Mouse (Mus musculus) mesoderm, embryonic 11.5 days (tissue): ENCODE measurements around the gene Cage1.
A peak's percentile ranks its signal among the peaks of the same experiment; 100 is the strongest.

Experiments
- DNase-seq: peaks from one replicate; pipeline ENCODE4 v3.0.0-alpha.2; 2012; ENCODE audit warnings: low read depth, low spot score

Gene Cage1

DNA sequence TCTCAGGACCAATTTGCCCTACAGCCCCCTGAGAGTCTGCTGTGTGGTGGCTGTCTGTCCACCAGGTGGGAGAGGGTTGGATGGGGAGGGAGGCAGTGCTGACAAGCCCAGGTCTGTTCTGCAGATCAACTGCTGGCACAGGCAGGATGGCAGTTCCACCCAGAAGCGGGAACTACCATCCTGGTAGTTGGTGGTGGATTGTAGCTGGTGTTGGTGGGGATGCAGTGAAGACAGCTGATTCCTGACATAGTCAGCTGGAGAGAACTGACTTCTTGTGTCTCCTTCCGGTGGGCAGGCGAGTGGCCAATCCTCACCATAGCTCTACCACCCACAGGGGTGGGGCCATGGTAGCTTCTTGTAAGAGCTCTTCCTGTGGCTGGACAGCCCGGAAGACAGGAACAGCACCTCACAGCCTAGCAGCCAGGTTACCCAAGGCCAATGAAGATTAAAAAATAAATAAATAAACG lies 26.4 kb downstream of the Cage1 start:
- no peak for DNase-seq

DNA sequence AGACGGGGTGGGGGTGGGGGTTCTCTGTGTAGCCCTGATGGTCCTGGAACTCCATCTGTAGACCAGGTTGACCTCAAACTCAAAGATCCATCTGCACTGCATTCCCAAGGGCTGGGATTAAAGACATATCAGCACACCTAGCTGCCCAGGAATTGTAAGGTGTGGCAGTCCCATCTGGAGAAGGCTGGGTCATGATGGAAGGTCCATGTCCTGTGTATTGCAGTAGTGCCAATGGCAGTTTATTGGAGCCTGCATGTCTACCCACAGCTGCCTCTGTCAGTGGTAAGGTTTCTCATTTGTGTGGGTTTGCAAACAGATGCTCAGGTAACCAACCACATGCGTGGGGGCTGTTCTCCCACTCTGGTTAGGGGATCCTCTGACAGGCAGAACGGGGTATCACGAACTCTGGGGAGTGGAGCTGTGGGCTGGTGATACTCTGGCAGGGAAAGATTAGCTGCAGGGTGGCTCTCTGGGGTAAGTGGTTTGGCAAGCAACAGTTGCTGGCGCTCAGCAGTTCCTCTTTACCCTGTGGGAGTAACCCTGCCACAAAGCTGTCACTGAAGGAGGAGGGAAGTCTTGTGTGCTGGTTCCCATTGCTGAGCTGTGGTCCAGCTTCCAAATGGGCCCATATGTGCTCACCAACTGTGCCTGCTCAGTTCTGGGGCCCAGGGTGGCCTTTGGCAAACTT lies 27.0 kb downstream of the Cage1 start:
- no peak for DNase-seq

DNA sequence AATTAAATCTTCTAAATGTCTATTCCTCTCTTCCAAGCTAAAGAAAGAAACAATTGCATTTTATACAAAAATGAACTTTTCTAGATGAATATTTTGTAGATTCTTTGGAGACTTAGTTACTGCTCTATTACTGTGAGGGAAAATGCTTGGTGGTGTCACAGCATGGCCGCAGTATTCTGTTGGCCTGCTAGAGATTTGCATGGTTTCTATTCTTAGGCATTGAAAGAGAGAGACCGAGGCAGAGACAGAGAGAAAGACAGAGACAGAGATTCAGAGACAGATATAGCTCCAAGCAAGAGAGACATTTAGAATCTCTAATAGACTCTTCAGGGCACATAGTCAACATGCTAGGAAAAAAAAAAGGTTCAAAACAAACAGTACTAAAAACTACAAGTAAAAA lies 28.9 kb downstream of the Cage1 start:
- no peak for DNase-seq

DNA sequence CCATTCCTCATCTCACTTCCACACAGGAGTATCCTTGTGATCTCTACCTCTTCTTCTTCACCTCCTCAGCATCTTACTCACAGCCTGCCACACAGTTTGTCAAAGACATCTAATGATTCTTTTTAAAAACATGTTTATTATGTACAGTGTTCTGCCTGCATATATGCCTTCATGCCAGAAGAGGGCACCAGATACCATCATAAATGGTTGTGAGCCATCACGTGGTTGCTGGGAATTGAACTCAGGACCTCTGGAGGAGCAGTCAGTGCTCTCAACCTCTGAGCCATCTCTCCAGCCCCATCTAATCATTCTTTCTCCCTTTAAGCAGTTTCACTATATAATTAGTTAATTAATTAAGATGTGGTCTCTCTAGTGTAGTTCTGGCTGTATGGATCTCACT lies 34.4 kb downstream of the Cage1 start:
- no peak for DNase-seq

DNA sequence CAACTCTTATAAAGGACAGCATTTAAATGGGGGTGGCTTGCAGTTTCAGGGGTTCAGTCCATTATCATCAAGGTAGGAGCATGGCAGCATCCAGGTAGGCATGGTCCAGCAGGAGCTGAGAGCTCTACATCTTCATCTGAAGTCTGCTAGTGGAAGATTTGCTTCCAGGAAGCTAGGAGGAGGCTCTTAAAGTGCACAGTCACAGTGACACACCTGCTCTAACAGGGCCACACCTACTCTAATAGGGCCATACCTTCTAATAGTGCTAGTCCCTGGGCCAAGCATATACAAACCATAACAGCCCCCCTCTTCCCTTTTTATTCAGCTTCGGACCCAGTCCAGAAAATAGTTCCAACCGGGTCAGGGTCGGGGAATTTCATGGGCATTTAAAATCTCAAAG lies 37.2 kb downstream of the Cage1 start:
- no peak for DNase-seq

DNA sequence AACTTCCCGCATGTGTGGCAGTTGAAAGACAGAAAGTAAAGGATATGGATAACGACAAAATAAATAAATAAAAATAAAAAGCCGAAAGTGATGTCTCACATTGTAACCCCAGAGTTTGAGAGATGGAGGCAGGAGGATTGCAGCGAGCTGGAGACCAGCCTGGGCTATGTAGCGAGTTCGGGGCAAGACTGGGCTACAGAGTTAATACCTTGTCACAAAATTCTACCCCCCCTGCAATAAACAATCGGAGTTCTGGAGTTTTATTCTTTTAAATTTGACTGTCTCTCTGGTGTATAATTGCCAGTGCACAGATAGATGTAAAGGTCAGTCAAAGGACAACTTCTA lies 42.5 kb downstream of the Cage1 start:
- DNase-seq = no peak

DNA sequence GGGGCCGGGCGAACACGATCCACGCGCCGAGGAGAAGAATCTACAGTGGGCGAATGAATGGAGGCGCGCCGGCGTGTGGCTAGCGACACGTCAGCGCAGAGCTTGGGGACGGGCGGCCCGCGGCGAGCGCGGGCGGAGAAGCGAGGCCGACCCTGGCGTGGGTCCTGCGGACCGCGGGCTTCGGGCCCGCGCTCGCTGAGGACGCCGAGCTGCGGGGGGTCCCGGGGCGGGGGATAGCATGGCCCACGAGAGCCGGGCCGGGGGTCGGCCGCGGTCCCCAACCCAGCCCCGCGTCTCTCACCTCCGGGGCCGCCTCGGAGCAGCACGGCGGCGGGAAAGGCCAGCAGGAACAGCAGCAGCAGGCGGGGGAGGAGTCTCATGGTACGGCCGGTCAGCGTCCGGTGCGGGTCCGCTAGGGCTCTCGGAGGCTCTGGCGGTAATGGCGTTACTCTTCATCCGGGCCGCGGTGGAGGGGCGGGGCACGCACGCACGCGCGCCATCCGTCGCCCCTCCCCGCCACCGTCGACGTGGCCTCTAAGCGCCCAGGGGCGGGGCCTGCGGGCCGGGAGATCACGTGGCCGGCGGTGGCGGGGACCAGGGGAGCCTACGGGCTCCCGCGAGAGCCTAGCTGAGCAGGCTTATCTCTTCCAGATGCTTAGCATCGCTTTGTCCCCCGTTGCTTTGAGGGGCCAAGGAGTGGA lies 43.0 kb downstream of the Cage1 start, which contains the start of gene Ssr1:
Gene Ssr1, minus strand, starts transcription at position 514 of the 701 bp plus-strand sequence.
- peak; percentile 94 for DNase-seq

DNA sequence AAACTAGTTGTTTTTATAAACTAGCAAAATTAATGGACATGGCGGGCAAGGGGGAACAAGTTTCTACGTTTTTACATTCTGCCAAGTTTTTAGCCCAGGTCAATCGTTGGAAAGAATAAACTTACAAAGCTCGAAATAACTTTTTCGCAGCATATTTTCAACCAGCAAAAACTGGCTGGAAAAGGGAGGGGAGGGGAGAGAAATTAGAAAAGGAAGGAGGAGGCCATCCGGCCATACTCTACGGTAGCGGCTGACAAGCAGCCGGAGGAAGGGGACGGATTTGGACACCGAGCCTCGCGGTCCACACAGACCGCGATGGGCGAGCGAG lies 43.5 kb downstream of the Cage1 start:
- no peak for DNase-seq

DNA sequence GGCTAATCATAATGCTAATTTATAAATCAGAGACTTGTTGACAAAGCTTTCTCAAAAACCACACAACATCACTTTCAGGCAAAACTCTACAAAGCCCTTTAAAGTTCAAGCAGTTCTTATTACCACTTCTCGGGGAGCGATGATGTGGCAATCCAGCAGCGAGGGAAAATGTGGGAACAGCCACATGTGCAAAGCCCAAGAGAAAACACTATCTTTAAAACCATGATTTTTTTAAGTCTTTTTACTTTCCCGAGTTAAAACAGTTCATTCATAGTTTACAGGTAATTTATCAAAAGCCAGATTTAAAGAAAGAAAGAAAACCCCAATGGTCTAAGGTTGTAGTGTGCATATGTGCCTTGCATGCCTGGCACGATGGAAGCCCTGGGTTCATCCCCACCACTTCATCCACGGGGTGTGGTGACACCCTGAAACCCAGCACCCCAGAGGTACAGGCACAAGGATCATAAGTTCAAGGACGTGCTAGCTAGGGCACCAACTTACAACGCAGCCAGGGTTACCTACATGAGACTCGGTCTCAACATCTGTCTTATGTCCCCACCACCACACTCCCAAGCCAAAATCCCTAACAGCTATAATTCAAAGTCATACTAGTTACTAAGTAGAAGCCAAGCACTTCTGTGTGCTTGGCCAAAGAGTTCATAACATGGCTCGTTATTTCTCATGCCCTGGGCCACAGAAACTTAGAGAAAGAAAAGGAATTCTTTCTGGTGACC lies 44.1 kb downstream of the Cage1 start:
- peak; percentile 28 for DNase-seq

DNA sequence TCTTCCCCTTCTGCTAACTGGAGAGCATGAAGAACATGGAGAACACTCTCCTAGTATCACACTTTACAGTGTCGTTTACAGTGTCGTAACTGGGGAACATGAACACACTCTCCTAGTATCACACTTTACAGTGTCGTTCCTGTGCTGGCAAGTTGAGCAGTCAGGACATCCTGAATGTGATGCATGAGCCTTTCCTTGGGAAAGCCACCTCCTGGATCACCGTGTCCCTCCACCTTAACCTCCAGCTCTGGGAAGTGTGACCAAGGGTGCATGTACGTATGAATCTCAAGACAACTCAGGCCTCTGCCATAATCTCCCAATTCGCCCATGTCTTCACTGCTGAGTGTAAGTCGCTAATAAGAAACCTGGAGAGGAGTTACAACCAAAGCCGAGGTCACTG lies 47.2 kb downstream of the Cage1 start:
- DNase-seq = no peak

DNA sequence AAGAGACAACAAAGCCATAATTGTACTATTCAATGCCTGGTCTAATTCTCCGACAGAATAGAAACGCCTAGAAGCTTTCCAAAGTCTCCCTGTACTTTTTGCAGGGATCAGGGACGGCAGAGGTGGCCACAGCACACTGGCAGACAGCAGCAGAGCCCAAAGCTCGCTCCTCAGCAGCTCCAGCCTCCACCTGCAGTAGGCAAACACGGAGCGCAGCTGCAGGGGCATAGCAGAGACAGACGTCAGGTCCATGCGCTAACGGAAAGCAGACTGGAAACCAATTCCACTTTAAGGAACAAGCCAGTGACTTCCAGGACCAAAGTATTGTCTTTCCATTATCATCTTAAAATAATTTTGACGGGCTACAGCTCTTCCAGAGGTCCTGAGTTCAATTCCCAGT lies 50.7 kb downstream of the Cage1 start:
- no peak for DNase-seq

DNA sequence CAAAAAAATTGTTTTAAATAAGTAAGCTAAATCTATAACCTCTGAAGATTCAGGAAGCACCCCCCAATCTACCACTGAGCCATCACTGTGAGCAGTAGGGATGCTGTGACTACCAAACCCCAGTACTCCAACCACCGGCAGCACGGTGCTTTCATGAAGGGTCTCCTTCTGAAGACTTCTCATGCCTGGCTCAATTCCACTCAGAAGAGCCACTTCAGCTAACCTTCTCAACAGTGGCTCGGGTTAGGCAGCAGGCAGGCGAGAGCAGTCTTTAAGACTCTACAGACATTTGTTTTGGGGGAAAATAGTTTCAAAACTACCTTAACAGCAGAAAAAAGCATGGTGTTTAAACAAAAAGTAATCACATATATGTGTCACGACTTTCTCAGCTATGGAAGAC lies 55.8 kb downstream of the Cage1 start:
- DNase-seq = no peak

DNA sequence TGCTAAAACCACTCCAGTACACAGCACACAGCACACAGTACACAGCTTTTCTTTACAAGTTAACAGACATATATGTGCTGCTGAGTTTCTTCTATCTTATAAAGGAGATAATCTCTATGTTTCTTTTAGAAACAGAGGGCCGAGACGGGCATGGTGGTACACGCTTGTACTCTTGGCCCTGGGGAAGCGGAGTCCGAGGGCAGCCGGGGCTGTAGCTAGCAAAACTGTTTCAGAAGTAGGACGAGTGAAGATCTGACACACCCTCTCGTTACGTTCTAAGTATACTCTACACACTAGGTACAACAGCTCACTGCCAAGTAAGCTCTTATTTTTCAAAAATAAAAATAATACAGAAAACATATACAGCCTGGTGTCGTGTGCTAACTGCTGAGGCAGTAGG lies 56.5 kb downstream of the Cage1 start:
- DNase-seq = no peak

DNA sequence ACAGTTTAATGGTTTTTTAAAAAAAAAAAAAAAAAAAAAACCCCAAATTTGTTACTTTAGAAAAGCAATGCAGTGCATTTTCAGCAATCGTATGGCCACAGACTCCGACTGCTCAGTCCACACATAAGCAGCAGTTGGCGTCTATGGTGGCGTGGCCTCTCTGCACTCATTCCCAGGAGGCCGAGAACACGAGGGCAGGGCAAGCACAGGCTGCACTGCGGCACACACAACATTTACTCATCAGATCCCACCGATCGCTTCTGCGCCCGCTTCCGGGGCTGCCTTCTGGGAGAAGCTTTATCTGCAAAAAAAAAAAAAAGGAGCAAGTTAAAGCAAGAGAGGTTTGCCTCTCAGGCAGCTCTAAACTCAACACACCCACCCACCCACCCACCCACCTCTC lies 57.4 kb downstream of the Cage1 start:
- DNase-seq = no peak

DNA sequence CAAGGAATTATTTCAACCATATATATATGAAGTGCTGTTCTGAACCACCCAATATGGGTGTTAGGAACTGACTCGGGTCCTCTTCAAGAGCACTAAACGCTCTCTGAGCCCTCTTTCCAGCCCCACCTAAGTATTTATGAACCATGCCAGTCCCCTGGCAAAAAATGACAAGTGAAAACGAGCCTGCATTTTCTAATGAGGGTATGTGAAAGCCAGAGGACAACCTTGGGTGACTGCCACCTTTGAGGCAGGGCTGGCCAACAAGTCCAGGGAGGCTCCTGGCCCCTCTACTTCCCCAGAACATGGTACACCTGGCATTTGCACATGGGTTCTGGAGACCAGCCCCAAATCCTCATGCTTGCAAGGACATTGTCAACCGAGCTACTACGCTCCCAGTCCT lies 62.1 kb downstream of the Cage1 start:
- no peak for DNase-seq

DNA sequence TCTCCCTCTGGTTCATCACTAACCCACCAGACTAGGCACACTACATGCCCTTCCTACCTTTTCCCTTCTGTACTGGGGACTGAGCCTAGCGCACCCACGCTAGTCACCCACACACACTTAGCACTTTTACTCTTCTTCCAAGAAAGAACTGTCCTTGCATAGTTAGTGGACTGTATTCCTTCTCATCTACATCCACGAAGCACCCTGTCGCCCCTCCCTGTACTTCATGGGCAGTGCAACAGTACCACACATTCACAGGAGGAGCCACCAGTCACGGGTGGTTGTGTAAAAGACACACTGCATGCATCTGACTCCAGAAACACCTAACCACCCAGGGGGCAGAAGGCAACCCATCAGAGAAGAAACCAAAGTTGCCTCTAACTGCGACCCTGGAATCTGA lies 62.8 kb downstream of the Cage1 start:
- no peak for DNase-seq

DNA sequence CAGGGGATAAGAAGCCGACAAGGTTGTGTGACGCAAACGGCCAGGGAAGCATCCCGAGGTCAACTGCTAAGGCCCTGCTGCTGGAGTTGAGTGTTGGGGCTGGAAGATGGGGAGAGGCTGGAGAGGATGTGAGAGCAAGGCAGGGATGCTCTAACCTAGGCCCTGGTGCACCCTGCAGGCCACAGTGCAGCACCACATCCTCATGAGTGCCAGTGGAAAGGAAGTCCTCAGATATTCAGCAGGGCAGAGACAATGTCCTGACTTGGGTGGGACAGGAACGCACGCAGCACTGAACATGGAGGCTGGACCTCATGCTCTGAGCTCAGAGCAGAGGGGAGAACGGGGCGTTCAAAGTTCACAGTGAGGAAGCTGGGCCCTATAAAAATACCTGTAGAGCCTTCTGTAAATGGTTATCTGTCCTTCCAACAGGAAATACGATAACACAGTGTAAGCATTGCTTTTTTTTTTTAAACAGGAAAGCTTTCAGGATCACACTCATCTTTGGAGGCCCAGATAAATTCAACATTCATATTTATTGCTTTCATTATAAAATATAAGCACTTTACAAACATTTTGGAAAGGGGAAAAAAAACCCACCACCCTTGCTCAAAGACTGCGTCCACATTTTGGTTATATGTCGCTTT lies 65.9 kb downstream of the Cage1 start:
- DNase-seq = no peak

DNA sequence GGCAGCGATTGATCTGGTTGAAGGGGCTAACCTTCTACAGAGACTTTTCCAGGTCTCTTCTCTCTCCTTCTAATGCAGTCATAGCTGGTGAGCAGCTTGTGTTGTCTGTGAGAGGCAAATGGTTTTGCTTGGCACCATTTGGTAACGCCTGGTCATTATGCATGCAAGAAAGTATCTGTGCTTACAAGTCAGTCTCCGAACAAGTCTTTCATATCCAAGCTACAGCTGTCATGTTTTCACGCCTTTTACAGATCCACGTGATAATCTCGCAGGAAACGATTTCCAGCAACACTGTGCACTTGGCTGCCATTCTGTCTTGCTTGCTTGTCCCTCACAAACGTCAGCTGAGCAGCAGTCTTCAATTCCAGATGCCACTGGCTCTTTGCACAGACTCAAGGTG lies 66.9 kb downstream of the Cage1 start:
- no peak for DNase-seq

DNA sequence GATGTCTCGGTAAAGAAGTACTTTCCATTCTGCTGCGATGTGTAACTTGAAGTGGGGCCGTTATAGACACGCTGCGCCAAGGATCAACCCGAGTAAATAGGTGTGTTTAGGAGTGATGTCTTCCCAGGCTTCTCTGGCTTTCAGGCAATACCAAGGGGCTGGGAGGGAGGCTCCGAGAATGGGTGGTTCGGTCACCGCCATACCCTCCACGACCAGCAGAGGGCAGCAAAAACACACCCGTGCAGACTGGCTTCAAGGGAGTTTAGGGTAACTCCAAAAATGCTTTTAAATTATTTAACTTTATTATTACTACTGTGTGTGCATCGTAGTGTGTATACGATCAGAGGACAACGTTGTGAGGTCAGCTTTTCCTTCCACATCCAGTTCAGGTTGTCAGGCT lies 67.5 kb downstream of the Cage1 start:
- DNase-seq = peak; percentile 84

DNA sequence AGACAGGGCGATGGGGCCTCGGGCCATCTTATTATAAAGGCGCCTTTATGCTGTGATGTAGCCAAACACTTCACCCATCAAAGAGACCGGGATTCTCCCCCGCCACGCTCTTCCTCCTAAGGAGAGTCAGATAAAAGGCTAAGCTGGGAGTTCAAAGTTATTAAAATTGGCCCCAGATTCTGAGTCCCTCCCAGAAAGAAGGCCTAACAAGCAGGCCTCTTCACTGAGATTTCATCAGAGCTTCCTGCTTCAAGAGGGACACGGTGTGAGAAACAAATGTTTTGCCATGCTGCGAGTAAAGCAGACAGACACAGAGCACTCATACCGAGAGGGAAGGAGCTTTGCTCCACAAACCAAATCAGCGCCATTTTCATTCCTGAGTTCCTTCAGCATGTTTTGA lies 69.3 kb downstream of the Cage1 start:
- peak; percentile 19 for DNase-seq

DNA sequence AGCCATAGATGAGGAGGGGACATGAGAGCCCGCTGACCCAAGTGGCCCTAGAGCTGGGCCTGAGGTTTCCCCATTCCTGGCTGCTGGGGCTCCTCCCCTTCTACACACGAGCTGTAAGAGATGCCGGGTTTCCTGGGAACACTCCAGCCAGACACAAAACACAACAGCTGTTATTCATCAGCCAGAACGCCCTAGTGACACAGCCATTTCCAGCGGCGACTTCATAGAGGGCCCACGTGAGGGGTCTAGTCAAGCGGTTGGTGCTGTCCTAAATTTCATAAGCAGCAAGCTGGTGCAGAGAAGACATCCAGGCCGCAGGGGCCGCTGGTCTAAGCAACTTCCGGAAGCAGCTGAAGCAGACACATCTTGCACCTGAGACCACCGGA lies 69.8 kb downstream of the Cage1 start:
- peak; percentile 56 for DNase-seq

DNA sequence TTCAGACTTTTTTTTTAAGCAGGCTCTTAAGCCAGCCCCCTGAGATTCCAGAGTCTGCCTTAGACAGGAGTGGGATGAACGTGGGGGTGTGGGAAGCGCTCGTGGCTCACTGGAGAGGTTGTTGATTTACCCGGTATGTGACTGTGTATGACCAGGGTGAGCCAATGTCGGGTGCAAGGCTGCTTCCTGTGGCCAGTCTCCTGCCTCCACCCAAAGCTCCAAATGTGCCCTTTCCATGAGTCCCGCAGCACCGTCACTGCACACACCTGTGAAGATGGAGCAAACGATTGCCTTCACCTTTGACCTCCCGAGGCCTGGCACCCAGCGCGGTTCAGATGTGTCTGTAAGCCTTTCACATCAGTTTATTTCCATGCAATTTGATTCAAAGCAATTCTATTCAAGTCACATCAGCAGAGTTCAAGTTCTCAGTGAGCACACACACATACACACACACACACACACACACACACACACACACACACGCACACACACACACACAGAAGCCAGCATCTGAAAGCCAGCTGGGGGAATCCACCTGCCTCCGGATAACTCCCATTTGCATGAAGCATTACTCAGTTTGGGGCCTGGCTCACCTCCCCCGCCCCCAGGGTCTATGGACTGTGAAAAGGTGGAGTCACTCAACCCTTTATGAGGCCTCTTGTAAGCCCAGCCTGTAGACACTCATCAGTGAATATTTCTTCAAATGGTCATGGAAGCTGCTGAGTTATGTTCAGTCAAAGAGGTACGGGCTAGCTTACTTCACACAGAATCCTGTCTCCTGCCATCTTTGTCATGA lies 70.4 kb downstream of the Cage1 start:
- no peak for DNase-seq
